Mouse (Mus musculus): ENCODE measurements at regions not wholly inside any gene's neighbourhood (a gene's known extent, or its start where the extent isn't known, plus 50 kb on each side); places are given as distances from the start of the nearest gene placed in this dataset.

- TF ChIP-seq CTCF (IDR thresholded peaks at IDR 0.05; ENCODE audit: low read depth) (no peak), EP300 (IDR thresholded peaks at IDR 0.05; ENCODE audit: low read depth) (no peak)
Measured at GRCm38 (mm10) chr12:77667151-77667874, 429.4 kb downstream of the Fut8 start.

All from heart, postnatal 0 days (tissue).